Mouse (Mus musculus): ENCODE data around the gene Ppp2r5e. TPM values are rescaled to one million over a fixed set of nuclear protein-coding genes. Genes with fewer than 3 reads are reported as not detected.
A peak's percentile ranks its signal among the peaks of the same experiment; 100 is the strongest.

The Ppp2r5e gene
- polyA plus RNA-seq, 1 experiment from 2014 or later: 12.6 TPM

DNA sequence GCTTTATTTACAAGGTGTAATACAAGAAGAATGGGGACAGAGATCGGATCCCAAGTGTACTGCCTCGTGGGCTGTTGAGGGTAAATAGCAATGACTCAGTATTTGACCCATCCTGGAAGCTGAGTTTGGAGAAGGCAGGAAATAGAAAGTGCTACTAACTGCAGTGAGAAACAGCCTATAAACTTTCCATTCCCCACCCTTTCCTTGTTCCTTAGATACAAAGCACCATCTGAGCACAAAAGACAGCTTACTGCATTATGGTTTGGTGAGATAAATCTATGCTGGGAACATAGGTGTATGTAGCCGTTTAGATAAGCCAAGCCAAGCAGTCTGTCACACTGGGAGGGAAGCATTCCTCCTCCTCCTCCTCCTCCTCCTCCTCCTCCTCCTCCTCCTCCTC, 26.8 kb upstream of the Ppp2r5e start:
- WGBS (ENCODE audit: insufficient replicate concordance): 70% methylated on average over 3 of the region's 3 CpGs
- H3K4me1 ChIP-seq (ENCODE audit: control insufficient read depth, insufficient read depth, low read length): no peaks in the 10 kb centered on the region
- no peak for ATAC-seq (replicated peaks; ENCODE audit: insufficient number of reproducible peaks, low FRiP score, low TSS enrichment)
- no peaks in the 10 kb centered on the region for H3K27me3 ChIP-seq (ENCODE audit: control insufficient read depth, insufficient read depth, low read length)
- H3K9ac ChIP-seq (ENCODE audit: low read depth, low read length): no peak overlapping the region
- no peak overlapping the region for H3K4me3 ChIP-seq (ENCODE audit: low read depth, low read length)
- no peaks in the 10 kb centered on the region for H3K36me3 ChIP-seq (ENCODE audit: control insufficient read depth, insufficient read depth, low read length)
- H3K4me2 ChIP-seq: no peak overlapping the region
- H3K27ac ChIP-seq (ENCODE audit: low read depth, low read length): no peak overlapping the region
- H3K9me3 ChIP-seq (replicated peaks; ENCODE audit: control insufficient read depth, low read length): no peaks in the 10 kb centered on the region

DNA sequence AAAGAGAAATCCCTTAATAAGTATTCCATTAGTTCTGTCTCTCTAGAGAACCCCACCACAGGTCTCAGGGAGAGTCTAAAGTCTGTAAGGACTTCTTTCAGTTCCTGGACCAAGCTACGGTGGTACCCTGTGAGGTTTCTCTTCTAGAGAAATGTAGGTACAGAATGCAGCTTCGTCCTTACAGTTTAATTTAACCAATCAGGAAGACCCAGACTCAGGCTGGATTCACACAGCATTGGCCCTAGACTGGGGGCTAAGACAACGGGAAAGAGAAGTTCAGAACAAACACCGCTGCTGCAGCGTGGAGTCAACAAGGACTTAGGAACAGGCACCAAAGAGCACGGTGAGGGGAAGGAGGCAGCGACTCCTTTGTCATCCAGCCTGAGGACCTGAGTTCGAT, 20.8 kb upstream of the Ppp2r5e start:
- Histone ChIP-seq H3K27ac (ENCODE audit: low read depth, low read length) (no peak overlapping the region), H3K36me3 (ENCODE audit: control insufficient read depth, insufficient read depth, low read length) (no peaks in the 10 kb centered on the region), H3K4me2 (no peak overlapping the region), H3K9me3 (replicated peaks; ENCODE audit: control insufficient read depth, low read length) (no peaks in the 10 kb centered on the region), H3K9ac (ENCODE audit: low read depth, low read length) (no peak overlapping the region), H3K4me1 (ENCODE audit: control insufficient read depth, insufficient read depth, low read length) (no peaks in the 10 kb centered on the region), H3K27me3 (ENCODE audit: control insufficient read depth, insufficient read depth, low read length) (no peaks in the 10 kb centered on the region), H3K4me3 (ENCODE audit: low read depth, low read length) (no peak overlapping the region)
- ATAC-seq (replicated peaks; ENCODE audit: insufficient number of reproducible peaks, low FRiP score, low TSS enrichment): no peak
- WGBS (ENCODE audit: insufficient replicate concordance): 59% methylated on average over 8 of the region's 8 CpGs

DNA sequence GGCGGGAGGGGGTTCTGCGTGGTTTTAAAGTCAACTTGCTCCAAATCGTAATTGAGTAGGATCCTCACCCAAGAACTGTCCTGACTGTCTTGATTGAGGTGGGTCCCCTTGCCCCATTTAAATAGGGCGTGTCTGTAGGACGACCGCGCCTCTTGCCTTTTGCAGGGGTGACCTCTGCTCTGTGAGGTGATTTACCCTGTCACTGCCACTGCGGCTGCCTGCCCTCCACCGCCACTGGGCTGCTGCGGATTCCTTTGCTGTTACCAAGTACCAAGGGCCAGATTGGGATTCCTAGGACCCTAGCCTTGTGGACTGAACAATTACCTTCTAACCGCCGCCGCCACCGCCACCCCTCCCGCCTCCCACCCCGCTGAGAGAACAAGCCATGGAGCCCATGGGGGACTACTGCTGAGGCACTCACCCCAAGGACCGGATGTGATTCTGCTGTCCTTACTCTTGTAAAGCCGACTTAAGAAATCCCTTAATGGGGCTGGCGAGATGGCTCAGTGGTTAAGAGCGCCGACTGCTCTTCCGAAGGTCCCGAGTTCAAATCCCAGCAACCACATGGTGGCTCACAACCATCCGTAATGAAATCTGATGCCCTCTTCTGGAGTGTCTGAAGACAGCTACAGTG, 20.2 kb upstream of the Ppp2r5e start:
- H3K27ac ChIP-seq (ENCODE audit: low read depth, low read length): peak overlapping the region; percentile 29; the same call in 1 of the 2 replicates
- peak overlapping the region; percentile 61; the same call in 1 of the 2 replicates for H3K9ac ChIP-seq (ENCODE audit: low read depth, low read length)
- peak overlapping the region; percentile 30 for H3K4me3 ChIP-seq (ENCODE audit: low read depth, low read length)
- H3K27me3 ChIP-seq (ENCODE audit: control insufficient read depth, insufficient read depth, low read length): no peaks in the 10 kb centered on the region
- ATAC-seq (replicated peaks; ENCODE audit: insufficient number of reproducible peaks, low FRiP score, low TSS enrichment): no peak; the same call in 1 of the 2 replicates
- no peaks in the 10 kb centered on the region for H3K4me1 ChIP-seq (ENCODE audit: control insufficient read depth, insufficient read depth, low read length)
- no peaks in the 10 kb centered on the region for H3K36me3 ChIP-seq (ENCODE audit: control insufficient read depth, insufficient read depth, low read length)
- peak overlapping the region; percentile 67 for H3K4me2 ChIP-seq
- WGBS (ENCODE audit: insufficient replicate concordance): 7% methylated on average over 23 of the region's 24 CpGs
- H3K9me3 ChIP-seq (replicated peaks; ENCODE audit: control insufficient read depth, low read length): no peaks in the 10 kb centered on the region

DNA sequence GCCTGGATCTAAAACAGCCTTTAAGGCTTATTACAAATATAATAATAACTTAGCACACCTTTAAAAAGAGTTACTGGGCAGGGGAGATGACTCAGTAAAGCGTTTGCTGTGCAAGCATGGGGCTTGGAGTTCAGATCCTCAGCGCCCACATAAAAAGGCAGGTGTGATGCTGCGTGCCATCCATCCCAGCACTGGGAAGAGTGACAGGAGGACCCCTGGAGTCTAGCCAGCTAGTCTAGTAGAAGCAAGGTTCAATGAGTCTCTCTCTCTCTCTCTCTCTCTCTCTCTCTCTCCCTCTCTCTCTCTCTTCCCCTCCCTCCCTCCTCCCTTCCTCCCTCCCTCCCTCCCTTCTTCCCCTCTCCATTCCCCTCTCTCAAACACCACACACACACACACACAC, 19.5 kb upstream of the Ppp2r5e start:
- Histone ChIP-seq H3K27me3 (ENCODE audit: control insufficient read depth, insufficient read depth, low read length) (no peaks in the 10 kb centered on the region), H3K4me1 (ENCODE audit: control insufficient read depth, insufficient read depth, low read length) (no peaks in the 10 kb centered on the region), H3K4me2 (peak overlapping the region; percentile 67), H3K9me3 (replicated peaks; ENCODE audit: control insufficient read depth, low read length) (no peaks in the 10 kb centered on the region), H3K27ac (ENCODE audit: low read depth, low read length) (no peak overlapping the region), H3K36me3 (ENCODE audit: control insufficient read depth, insufficient read depth, low read length) (no peaks in the 10 kb centered on the region), H3K9ac (ENCODE audit: low read depth, low read length) (no peak overlapping the region), H3K4me3 (ENCODE audit: low read depth, low read length) (no peak overlapping the region)
- WGBS (ENCODE audit: insufficient replicate concordance): 45% methylated on average over 3 of the region's 3 CpGs
- ATAC-seq (replicated peaks; ENCODE audit: insufficient number of reproducible peaks, low FRiP score, low TSS enrichment): no peak

DNA sequence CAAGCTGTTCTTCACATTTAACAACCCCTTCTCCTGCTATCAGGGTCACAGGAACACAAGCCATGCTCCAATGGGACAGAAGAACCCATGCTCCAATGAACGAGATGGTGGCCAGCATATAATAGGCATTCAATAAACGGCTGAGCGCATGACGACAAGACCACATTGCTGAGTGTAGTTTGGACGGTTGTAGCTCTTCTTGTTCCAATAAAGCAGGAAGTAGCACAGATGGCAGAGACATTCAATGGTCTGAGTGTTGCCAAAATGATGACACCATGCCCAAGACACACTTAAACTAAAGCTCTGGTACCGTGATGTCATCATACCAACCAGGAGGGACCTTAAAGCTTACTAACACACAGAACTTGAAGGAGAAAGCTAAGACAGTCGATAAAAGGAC, 16.7 kb upstream of the Ppp2r5e start:
- Histone ChIP-seq H3K9ac (ENCODE audit: low read depth, low read length) (no peak overlapping the region), H3K27me3 (ENCODE audit: control insufficient read depth, insufficient read depth, low read length) (no peaks in the 10 kb centered on the region), H3K4me2 (no peak overlapping the region), H3K9me3 (replicated peaks; ENCODE audit: control insufficient read depth, low read length) (no peaks in the 10 kb centered on the region), H3K36me3 (ENCODE audit: control insufficient read depth, insufficient read depth, low read length) (no peaks in the 10 kb centered on the region), H3K4me3 (ENCODE audit: low read depth, low read length) (no peak overlapping the region), H3K4me1 (ENCODE audit: control insufficient read depth, insufficient read depth, low read length) (no peaks in the 10 kb centered on the region), H3K27ac (ENCODE audit: low read depth, low read length) (no peak overlapping the region)
- WGBS (ENCODE audit: insufficient replicate concordance): 82% methylated on average over 7 of the region's 7 CpGs
- ATAC-seq (replicated peaks; ENCODE audit: insufficient number of reproducible peaks, low FRiP score, low TSS enrichment): no peak

DNA sequence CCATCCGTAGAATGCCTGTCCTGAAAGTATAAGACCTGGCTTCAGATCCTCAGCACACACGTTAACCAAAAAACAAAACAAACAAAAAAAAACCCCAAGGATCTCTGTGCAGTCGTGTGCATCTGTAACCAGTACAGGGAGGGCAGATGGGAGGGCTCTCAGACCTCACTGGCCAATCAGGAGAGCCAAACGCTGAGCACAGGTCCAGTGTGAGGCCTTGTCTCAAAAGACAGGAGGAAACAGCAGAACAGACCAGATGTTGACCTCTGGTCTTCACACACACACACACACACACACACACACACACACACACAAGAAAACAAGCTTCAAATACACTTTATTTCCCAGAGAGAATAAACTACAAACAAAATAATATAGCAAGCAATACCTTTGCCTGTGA, 3.4 kb upstream of the Ppp2r5e start:
- H3K4me1 ChIP-seq (ENCODE audit: control insufficient read depth, insufficient read depth, low read length): peaks cover 1% of the 10 kb centered on the region
- no peaks in the 10 kb centered on the region for H3K9me3 ChIP-seq (replicated peaks; ENCODE audit: control insufficient read depth, low read length)
- no peak overlapping the region for H3K27ac ChIP-seq (ENCODE audit: low read depth, low read length)
- no peak for ATAC-seq (replicated peaks; ENCODE audit: insufficient number of reproducible peaks, low FRiP score, low TSS enrichment)
- 23% methylated on average over 4 of the region's 4 CpGs for WGBS (ENCODE audit: insufficient replicate concordance)
- no peak overlapping the region for H3K4me3 ChIP-seq (ENCODE audit: low read depth, low read length)
- no peaks in the 10 kb centered on the region for H3K36me3 ChIP-seq (ENCODE audit: control insufficient read depth, insufficient read depth, low read length)
- H3K9ac ChIP-seq (ENCODE audit: low read depth, low read length): 0 out of 2 replicates have a peak overlapping the region, but pooled peaks have one; percentile 49
- H3K4me2 ChIP-seq: 0 out of 2 replicates have a peak overlapping the region, but pooled peaks have one; percentile 15
- H3K27me3 ChIP-seq (ENCODE audit: control insufficient read depth, insufficient read depth, low read length): no peaks in the 10 kb centered on the region

DNA sequence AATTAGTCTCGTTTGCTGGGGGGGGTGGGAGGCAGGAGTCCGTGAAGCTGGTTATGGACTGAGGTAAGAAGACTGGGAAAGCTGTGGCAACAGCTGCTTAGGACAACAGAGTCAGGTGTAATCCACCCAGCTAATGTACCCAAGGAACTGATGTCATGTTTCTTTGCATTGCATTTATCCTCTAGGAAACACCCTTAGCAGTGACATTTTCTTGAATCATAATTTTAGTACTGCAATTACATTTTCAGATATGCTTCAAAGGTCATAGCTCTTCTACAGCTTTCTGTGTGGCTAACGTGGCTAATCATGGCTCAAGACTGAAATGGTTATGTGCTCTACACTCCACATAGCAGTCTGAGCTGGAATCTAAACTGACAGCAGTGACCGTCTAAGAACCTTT, 2.9 kb upstream of the Ppp2r5e start:
- no peaks in the 10 kb centered on the region for H3K9me3 ChIP-seq (replicated peaks; ENCODE audit: control insufficient read depth, low read length)
- no peaks in the 10 kb centered on the region for H3K27me3 ChIP-seq (ENCODE audit: control insufficient read depth, insufficient read depth, low read length)
- 0 out of 2 replicates have a peak overlapping the region, but pooled peaks have one; percentile 49 for H3K9ac ChIP-seq (ENCODE audit: low read depth, low read length)
- no peak overlapping the region for H3K27ac ChIP-seq (ENCODE audit: low read depth, low read length)
- no peak overlapping the region for H3K4me3 ChIP-seq (ENCODE audit: low read depth, low read length)
- H3K4me2 ChIP-seq: no peak overlapping the region
- no peak for ATAC-seq (replicated peaks; ENCODE audit: insufficient number of reproducible peaks, low FRiP score, low TSS enrichment)
- H3K36me3 ChIP-seq (ENCODE audit: control insufficient read depth, insufficient read depth, low read length): no peaks in the 10 kb centered on the region
- 64% methylated on average over 4 of the region's 4 CpGs for WGBS (ENCODE audit: insufficient replicate concordance)
- H3K4me1 ChIP-seq (ENCODE audit: control insufficient read depth, insufficient read depth, low read length): peaks cover 6% of the 10 kb centered on the region

DNA sequence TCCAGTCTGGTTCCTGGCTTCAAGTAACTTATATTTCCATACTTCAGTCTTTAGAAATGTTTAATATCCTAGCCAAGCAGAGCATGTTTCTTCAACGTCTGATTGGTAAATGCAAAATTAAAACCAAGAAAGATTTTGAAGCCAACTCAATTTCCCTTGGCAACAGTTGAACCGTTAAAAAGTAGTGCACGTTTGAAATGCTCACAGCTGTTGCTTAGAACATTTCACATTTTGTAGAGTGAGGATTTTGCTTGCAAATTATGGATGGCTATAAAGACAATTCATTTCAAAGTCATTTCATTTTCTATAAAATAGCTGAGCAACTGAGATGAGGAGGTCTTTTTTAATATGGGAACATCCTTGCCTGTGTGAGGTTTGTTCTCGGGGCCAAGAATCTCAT, 1.7 kb upstream of the Ppp2r5e start:
- WGBS (ENCODE audit: insufficient replicate concordance): 85% methylated on average over 4 of the region's 4 CpGs
- peaks cover 3% of the 10 kb centered on the region; the same call in 1 of the 2 replicates for H3K36me3 ChIP-seq (ENCODE audit: control insufficient read depth, insufficient read depth, low read length)
- ATAC-seq (replicated peaks; ENCODE audit: insufficient number of reproducible peaks, low FRiP score, low TSS enrichment): no peak

More for the DNA sequence above, 1.7 kb upstream of the Ppp2r5e start:
- H3K9ac ChIP-seq (ENCODE audit: low read depth, low read length): no peak overlapping the region
- no peak overlapping the region for H3K4me2 ChIP-seq
- no peak overlapping the region for H3K4me3 ChIP-seq (ENCODE audit: low read depth, low read length)
- no peaks in the 10 kb centered on the region for H3K27me3 ChIP-seq (ENCODE audit: control insufficient read depth, insufficient read depth, low read length)
- H3K27ac ChIP-seq (ENCODE audit: low read depth, low read length): no peak overlapping the region
- peaks cover 10% of the 10 kb centered on the region for H3K4me1 ChIP-seq (ENCODE audit: control insufficient read depth, insufficient read depth, low read length)
- H3K9me3 ChIP-seq (replicated peaks; ENCODE audit: control insufficient read depth, low read length): no peaks in the 10 kb centered on the region

Data from heart, embryonic 11.5 days (tissue).